Mouse (Mus musculus): ENCODE measurements around the gene Vmn1r188. TPM values are rescaled to one million over a fixed set of nuclear protein-coding genes. Genes with fewer than 3 reads are reported as not detected.
"Not testable (repeated sequence)": the region's sequence is repeated elsewhere in the genome, so short reads cannot be mapped to it uniquely, and the experiment has no call there.

The Vmn1r188 gene
- polyA plus RNA-seq, 1 experiment from 2014 or later: not detected

DNA sequence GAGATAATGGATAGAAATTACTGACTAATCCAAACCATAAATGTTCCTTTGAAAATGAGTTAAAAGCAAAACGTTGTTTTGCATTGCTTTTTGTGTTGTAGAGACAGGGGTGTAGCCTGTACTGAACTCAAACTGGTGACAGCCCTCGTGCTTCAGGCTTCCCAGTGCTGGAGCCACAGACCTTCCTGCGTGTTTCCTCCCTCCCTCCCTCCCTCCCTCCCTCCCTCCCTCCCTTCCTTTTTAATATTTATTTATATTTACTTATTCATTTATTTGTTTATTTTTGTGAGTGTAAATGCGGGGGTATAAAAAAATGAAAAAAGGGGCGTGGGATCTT lies 32.7 kb upstream of the Vmn1r188 start:
- H3K4me3 ChIP-seq: peak overlapping the region; percentile 62
- H3K27ac ChIP-seq (ENCODE audit: poor library complexity, severe bottlenecking): no peak overlapping the region
- no peaks in the 10 kb centered on the region for H3K9me3 ChIP-seq (replicated peaks)
- H3K36me3 ChIP-seq: no peaks in the 10 kb centered on the region
- peak overlapping the region; percentile 66 for H3K9ac ChIP-seq
- H3K27me3 ChIP-seq (replicated peaks): no peaks in the 10 kb centered on the region
- no peak for ATAC-seq (ENCODE audit: insufficient number of reproducible peaks, low FRiP score)
- 8% methylated on average over 5 of the region's 5 CpGs for WGBS
- H3K4me1 ChIP-seq (replicated peaks): 0 out of 2 replicates have a peak, but pooled peaks cover 3% of the 10 kb centered on the region
- H3K4me2 ChIP-seq: peak overlapping the region; percentile 76

DNA sequence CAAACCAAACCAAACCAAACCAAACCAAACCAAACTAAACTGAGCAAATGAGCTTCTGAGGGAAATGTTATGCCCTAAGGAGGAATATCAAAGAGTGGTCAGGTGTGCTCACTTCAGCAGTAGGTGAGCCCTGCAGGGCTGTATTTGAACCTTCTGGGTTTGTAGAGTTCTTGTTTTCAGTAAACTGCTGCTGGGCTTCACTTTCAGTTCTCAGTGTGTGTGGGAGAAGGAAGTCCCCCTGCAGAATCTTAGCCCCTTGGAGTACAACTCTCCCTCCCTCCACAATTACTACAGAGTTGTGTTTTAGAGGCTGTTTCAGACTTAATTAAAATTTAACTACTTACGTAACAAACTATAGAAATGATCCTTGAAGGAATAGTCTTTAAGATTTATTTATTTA lies 30.5 kb upstream of the Vmn1r188 start:
- no peak for ATAC-seq (ENCODE audit: insufficient number of reproducible peaks, low FRiP score)
- Histone ChIP-seq H3K36me3 (no peaks in the 10 kb centered on the region), H3K4me1 (replicated peaks) (0 out of 2 replicates have a peak, but pooled peaks cover 3% of the 10 kb centered on the region), H3K27me3 (replicated peaks) (no peaks in the 10 kb centered on the region), H3K9me3 (replicated peaks) (no peaks in the 10 kb centered on the region), H3K27ac (ENCODE audit: poor library complexity, severe bottlenecking) (no peak overlapping the region), H3K4me2 (no peak overlapping the region), H3K9ac (no peak overlapping the region), H3K4me3 (no peak overlapping the region)
- 89% methylated on average over 1 of the region's 1 CpGs for WGBS

DNA sequence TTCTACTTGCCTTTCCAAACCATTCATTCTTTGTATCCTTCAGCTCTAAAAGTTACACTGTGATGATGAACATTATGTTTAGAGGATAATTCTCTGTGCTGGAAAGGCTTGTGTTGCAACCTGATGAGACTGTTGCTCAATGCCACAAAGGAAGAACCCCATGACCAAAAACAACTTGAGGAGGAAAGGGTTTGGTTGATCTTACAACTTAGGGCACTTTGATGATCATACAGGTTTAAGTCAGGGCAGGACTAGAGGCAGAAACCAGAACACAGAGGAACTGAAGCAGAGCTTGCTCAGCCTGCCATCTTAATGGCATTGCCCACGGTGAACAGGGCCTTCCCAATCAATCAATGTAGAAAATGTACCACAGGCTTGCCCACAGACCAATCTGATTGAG lies 22.8 kb upstream of the Vmn1r188 start:
- no peak overlapping the region for H3K4me2 ChIP-seq
- no peaks in the 10 kb centered on the region for H3K4me1 ChIP-seq (replicated peaks)
- H3K36me3 ChIP-seq: no peaks in the 10 kb centered on the region
- ATAC-seq (ENCODE audit: insufficient number of reproducible peaks, low FRiP score): no peak
- H3K27ac ChIP-seq (ENCODE audit: poor library complexity, severe bottlenecking): no peak overlapping the region
- no peak overlapping the region for H3K9ac ChIP-seq
- no peaks in the 10 kb centered on the region for H3K27me3 ChIP-seq (replicated peaks)
- H3K4me3 ChIP-seq: no peak overlapping the region
- 64% methylated on average over 1 of the region's 1 CpGs for WGBS
- no peaks in the 10 kb centered on the region; the same call in 1 of the 2 replicates for H3K9me3 ChIP-seq (replicated peaks)

DNA sequence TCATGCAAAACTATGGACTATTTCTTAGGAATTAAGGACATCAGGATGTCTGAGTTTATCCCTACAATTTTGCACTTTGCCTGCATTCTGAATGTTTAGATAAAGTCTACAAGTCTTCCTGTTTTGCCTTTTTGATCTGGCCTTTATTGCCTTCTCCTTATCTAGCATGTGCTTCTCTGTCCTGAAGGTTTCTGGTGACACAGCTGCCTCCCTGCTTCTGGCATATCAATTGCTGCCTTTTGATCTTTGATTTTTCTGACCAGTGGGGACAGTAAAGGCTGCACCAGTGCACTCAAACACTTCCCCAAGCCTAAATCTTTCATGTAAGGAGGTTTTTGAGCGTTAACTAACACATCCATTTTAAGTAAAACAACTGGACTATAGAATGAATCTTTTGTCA lies 20.8 kb upstream of the Vmn1r188 start:
- H3K9me3 ChIP-seq (replicated peaks): no peaks in the 10 kb centered on the region; the same call in 1 of the 2 replicates
- no peak for ATAC-seq (ENCODE audit: insufficient number of reproducible peaks, low FRiP score)
- no peaks in the 10 kb centered on the region for H3K4me1 ChIP-seq (replicated peaks)
- no peak overlapping the region for H3K4me3 ChIP-seq
- H3K4me2 ChIP-seq: no peak overlapping the region
- 44% methylated on average over 1 of the region's 1 CpGs for WGBS
- no peaks in the 10 kb centered on the region for H3K27me3 ChIP-seq (replicated peaks)
- H3K27ac ChIP-seq (ENCODE audit: poor library complexity, severe bottlenecking): no peak overlapping the region
- H3K9ac ChIP-seq: no peak overlapping the region
- H3K36me3 ChIP-seq: no peaks in the 10 kb centered on the region

DNA sequence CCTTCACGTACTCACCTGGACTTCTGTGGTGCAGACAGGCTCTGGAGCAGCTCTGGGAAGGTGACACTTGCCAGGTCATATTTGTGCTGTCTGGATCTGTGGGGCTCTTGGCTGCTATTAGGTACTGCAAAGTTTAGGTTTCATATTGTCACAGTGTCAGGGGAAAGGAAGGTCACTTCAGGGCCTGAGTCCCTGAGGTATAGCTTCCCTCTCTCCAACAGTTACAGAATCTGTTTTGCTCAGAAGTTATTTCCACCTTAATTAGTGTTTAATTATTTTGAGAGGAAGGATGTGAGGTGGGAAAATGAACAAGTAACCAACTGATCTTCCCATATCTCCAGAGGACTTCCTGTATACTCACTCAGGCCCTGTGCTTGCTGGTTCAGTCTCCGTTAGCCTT lies 21.5 kb downstream of the Vmn1r188 start, which contains the start of gene Vmn1r189:
Gene Vmn1r189, minus strand, starts transcription at position 101 of the 400 bp plus-strand sequence.
- H3K4me3 ChIP-seq; H3K9ac ChIP-seq; ATAC-seq (ENCODE audit: insufficient number of reproducible peaks, low FRiP score); H3K9me3 ChIP-seq (replicated peaks); H3K4me2 ChIP-seq; H3K27ac ChIP-seq (ENCODE audit: poor library complexity, severe bottlenecking); H3K4me1 ChIP-seq (replicated peaks); H3K36me3 ChIP-seq; H3K27me3 ChIP-seq (replicated peaks): not testable (repeated sequence)
- WGBS: 71% methylated on average over 2 of the region's 2 CpGs

DNA sequence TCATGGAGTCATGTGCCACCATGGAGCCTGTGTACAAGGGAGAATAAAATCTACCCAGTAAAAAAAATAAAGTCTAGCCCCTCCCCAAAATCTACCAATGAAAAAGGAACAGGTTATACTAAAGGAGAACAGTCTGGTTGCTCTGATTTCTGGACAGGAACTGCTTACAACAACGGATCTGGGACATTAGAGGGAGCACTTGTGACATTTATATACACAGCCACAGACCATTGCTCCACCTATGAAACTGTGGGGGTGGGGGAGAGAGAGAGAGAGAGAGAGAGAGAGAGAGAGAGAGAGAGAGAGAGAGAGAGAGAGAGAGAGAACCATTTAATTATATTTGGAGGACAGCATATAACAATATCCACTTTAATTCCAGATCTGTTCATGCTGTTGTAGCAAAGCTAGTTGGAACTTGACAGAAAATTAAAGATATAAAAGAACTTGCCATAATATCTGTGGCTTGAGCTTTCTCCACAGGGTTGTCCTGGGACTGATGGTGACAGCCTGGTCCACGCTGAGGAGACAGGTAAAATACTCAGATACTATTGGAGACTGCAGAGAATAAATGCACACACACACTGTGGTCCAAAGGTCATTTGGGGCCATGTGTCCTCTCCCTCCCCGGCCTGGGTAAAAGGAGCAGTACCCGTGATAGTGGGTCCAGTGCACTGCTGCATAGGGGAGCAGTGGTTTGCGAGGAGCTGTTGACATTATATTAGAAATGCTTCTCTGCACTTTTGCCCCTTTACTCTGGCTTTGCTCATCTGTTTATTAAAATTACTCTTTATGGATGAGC lies 52.5 kb downstream of the Vmn1r188 start:
- not testable (repeated sequence) for ATAC-seq (ENCODE audit: insufficient number of reproducible peaks, low FRiP score); H3K9ac ChIP-seq; H3K4me1 ChIP-seq (replicated peaks); H3K9me3 ChIP-seq (replicated peaks); H3K27me3 ChIP-seq (replicated peaks); H3K4me2 ChIP-seq; H3K27ac ChIP-seq (ENCODE audit: poor library complexity, severe bottlenecking); H3K36me3 ChIP-seq; H3K4me3 ChIP-seq
- 68% methylated on average over 5 of the region's 5 CpGs for WGBS

Small RNA genes within 50 kb of the gene (microRNA-seq; reads per million reads assigned to microRNA genes)
- gene Gm26300 (not detected), gene Gm44390 (not detected), gene Gm44486 (not detected)

Other genes starting within 250 kb of the Vmn1r188 start
- 7.5 and 8.3 TPM in 2 replicates for gene Zfp184, start 139.3 kb upstream of the Vmn1r188 start, polyA plus RNA-seq (2016; fragmentation: Nextera tagmentation; extraction: Ambion mirVana)
- gene Pom121l2, start 103.2 kb upstream of the Vmn1r188 start, polyA plus RNA-seq (2016; fragmentation: Nextera tagmentation; extraction: Ambion mirVana): 0.13 and 0.14 TPM in 2 replicates
- 0.17 and 0.28 TPM in 2 replicates for gene Prss16, start 74.7 kb upstream of the Vmn1r188 start, polyA plus RNA-seq (2016; fragmentation: Nextera tagmentation; extraction: Ambion mirVana)
- gene Hist1h2ah, start 48.9 kb upstream of the Vmn1r188 start, polyA plus RNA-seq (2016; fragmentation: Nextera tagmentation; extraction: Ambion mirVana): 3.7 and 5.0 TPM in 2 replicates
- 2.3 and 3.6 TPM in 2 replicates for gene Hist1h2bk, start 48.6 kb upstream of the Vmn1r188 start, polyA plus RNA-seq (2016; fragmentation: Nextera tagmentation; extraction: Ambion mirVana)
- 10.4 and 12.2 TPM in 2 replicates for gene Hist1h4i, start 43.1 kb upstream of the Vmn1r188 start, polyA plus RNA-seq (2016; fragmentation: Nextera tagmentation; extraction: Ambion mirVana)
- 11.6 and 14.5 TPM in 2 replicates for gene Hist1h2ag, start 41.5 kb upstream of the Vmn1r188 start, polyA plus RNA-seq (2016; fragmentation: Nextera tagmentation; extraction: Ambion mirVana)
- gene Hist1h2bj, start 41.2 kb upstream of the Vmn1r188 start, polyA plus RNA-seq (2016; fragmentation: Nextera tagmentation; extraction: Ambion mirVana): 3.4 and 6.2 TPM in 2 replicates
- gene Vmn1r189, start 21.4 kb downstream of the Vmn1r188 start, polyA plus RNA-seq (2016; fragmentation: Nextera tagmentation; extraction: Ambion mirVana): not detected in 2 replicates
- gene Vmn1r191, start 99.5 kb downstream of the Vmn1r188 start, polyA plus RNA-seq (2016; fragmentation: Nextera tagmentation; extraction: Ambion mirVana): not detected in 2 replicates
- gene Vmn1r192, start 106.7 kb downstream of the Vmn1r188 start, polyA plus RNA-seq (2016; fragmentation: Nextera tagmentation; extraction: Ambion mirVana): not detected in 2 replicates
- not detected in 2 replicates for gene Vmn1r193, start 138.7 kb downstream of the Vmn1r188 start, polyA plus RNA-seq (2016; fragmentation: Nextera tagmentation; extraction: Ambion mirVana)
- gene Vmn1r194, start 159.8 kb downstream of the Vmn1r188 start, polyA plus RNA-seq (2016; fragmentation: Nextera tagmentation; extraction: Ambion mirVana): not detected in 2 replicates
- gene Vmn1r195, start 186.1 kb downstream of the Vmn1r188 start, polyA plus RNA-seq (2016; fragmentation: Nextera tagmentation; extraction: Ambion mirVana): not detected in 2 replicates
- not detected in 2 replicates for gene Vmn1r196, start 205.5 kb downstream of the Vmn1r188 start, polyA plus RNA-seq (2016; fragmentation: Nextera tagmentation; extraction: Ambion mirVana)
- not detected in 2 replicates for gene Vmn1r197, start 240.1 kb downstream of the Vmn1r188 start, polyA plus RNA-seq (2016; fragmentation: Nextera tagmentation; extraction: Ambion mirVana)

Measured in heart, embryonic 12.5 days (tissue).